Mouse (Mus musculus) cerebellum, postnatal 4 days (tissue): ENCODE measurements around the gene Ampd2.
A peak's percentile ranks its signal among the peaks of the same experiment; 100 is the strongest.

ENCODE experiments used
- DNase-seq, 2 experiments: peaks; one replicate each; pipeline ENCODE4 v3.0.0; 2022; ENCODE audit warnings: low spot score in 2 of 2, mixed read lengths in 1 of 2

Gene Ampd2

DNA sequence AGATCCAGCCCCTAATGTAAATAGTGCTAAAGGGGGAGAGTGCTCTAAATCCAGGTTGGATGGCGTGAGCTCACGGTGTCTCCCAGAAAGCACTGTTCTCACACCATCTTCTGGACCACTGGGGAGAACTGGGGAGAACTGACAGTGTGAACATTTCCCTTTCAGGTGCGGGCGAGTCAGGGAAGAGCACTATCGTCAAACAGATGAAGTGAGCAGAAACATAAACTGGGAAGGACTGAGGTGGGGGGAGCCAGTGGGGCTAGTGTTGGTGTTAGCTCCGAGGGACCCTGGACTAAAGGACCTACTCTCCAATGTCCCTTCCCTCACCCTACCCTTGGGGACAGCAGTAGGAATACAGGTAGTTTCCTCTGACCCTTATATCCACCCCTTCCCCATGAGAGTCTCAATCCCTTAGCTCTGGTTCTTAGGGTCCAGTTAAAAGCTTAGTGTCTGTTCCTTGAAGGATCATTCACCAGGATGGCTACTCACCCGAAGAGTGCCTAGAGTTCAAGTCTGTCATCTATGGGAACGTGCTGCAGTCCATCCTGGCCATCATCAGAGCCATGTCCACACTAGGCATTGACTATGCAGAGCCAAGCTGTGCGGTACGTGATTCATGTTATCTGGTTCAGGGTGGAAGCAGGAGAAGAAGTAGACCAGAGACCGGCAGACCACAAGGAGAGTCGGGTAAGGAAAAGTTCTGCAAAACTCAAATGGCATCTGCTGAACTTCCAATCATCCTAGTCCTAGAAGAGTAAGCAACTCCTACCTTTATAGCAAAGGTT lies 8.7 kb upstream of the Ampd2 start:
- DNase-seq: no peak

GRCm38 (mm10) chr3:108094146-108094545 lies 7.7 kb upstream of the Ampd2 start:
- DNase-seq: no peak

- no peak for DNase-seq
Measured at GRCm38 (mm10) chr3:108093306-108093705, 6.9 kb upstream of the Ampd2 start.

DNA sequence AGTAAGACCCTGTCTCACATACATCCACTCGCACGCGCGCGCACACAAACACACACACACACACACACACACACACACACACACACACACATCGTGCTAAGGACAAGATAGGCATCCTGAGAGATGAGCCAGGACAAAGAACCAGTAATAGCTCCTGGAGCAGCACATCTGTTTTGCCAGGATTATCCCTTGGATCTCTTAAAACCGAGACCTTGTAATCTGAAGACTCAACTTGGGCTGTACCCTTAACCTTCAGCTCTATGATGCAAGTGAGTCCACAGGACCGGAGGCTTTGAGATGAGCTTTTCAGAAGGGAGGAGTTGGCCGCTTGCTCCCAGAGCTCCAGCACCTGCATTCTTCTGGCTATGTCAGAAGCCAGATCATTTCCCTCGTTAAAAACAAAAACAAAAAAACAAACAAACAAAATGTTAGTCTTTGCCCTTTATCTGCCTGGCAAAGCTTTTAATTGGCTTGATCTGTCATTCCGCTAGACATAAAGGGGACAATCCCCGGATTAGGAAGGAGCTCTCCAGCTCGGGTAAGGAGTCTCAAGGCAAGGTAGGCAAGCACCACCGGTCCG lies 6.2 kb upstream of the Ampd2 start, which contains the start of gene Gnat2:
Gene Gnat2, plus strand, starts transcription at position 254 of the 580 bp plus-strand sequence.
- no peak for DNase-seq

DNA sequence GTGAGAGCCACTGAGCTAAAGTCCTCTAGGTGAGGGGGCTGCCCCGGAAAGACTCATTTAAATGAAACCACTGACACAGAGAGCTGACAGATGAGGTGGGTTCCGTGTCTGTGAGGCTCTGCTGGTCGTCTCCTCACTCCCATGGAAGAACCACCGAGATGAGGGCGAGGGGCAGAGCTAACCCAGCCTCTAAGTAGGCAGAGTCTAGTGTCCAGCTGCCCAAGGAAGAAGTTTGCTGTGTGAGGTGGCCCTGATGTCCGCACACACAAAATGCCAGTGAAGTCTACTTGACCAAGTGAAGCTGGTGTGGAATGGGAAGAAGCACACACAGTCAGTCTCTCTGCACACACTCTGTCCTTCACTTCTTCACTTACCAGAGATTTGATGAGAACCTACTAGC lies 5.6 kb upstream of the Ampd2 start:
- DNase-seq: no peak

DNA sequence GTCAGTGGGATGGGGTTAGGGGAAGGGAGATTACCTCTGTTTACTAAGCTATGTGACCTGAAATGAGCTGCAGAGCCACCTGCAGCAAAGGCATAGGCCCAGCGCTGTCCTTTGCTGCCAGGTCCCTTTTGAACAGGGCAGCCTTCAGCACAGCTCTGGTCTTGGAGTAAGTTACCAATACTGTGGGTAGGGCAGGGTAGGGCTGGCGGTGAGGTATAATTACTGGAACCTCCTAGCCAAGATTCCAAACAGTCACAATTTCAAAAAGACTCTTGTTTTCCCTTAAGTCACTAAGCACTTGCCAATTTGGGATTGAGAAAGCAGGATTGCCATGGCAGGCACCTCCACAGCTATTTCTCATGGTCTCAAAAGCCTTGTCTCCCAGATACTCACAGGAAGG lies 4.1 kb upstream of the Ampd2 start:
- DNase-seq: no peak

DNA sequence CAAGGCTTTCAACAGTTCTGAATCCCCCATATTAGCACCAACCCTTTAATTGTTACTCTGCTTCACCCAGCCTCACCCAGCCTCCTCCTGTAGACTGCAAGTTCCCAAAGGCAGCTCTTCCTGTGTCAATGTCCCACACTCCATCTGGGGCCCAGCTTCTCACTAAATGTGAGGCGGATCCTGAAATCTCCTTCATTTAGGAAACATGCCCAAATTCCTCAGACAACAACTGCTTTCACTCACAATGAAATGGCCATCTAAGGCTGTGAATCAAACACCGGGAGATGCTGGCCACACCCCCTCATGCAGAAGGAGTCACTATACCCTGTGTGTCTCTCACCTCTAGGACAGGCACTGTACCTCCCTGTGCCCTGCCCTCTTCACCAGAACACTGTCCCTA lies 3.5 kb upstream of the Ampd2 start:
- no peak for DNase-seq

GRCm38 (mm10) chr3:108088842-108089380 lies 2.5 kb upstream of the Ampd2 start:
- DNase-seq: no peak

- no peak for DNase-seq
Measured at GRCm38 (mm10) chr3:108087329-108087728, 878 bp upstream of the Ampd2 start.

GRCm38 (mm10) chr3:108085721-108086469 lies 556 bp downstream of the Ampd2 start:
- DNase-seq: peak in 1 of 2 experiments; percentile 51

DNA sequence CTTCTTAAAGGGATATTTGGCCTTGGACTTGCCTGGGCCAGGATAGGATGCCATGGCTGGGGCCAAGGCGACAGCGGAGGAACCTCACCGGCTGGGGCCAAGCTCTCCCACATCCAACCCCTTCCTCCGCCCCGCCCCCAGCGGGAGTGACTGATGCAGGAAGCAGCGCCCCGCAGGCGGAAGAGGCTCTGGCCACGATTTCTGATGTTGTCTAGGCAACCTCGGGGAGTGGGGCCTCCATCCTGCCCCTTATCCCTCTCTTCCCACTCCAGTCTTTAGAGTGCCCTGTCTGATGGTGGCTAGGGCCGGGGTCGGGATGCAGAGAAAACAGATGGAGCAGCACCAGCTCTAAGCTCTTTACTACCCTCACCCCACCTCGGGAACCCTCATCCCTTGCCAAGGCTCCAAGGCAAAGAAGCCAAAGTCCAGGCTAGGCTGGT lies 1.1 kb downstream of the Ampd2 start:
- peak; percentile 79 to 91 for DNase-seq

GRCm38 (mm10) chr3:108084767-108085270 lies 1.6 kb downstream of the Ampd2 start:
- DNase-seq: no peak

DNA sequence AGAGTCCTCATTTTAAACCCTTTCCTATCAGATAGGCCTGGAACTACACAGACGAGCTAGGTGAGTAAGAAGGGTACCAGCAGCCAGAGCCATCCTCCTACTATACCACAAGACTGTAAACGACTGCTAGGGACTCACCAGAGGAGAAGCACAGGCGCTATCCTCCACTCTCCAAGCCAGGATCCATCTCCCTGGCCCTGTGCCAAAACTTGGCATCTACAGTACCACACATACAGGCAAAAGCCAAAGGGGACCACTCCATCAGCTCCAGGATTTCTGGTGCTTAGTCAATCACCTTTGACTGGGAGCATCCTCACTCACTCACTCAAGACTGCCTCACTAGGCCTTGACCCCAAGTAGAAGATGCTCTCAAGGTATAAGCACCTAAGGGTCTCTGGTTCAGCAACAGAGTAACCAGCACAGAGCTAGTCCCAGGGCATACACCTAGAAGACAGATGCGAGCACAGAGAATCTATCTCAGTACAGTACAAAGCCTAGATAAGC lies 2.5 kb downstream of the Ampd2 start:
- peak in 1 of 2 experiments; percentile 36 for DNase-seq

DNA sequence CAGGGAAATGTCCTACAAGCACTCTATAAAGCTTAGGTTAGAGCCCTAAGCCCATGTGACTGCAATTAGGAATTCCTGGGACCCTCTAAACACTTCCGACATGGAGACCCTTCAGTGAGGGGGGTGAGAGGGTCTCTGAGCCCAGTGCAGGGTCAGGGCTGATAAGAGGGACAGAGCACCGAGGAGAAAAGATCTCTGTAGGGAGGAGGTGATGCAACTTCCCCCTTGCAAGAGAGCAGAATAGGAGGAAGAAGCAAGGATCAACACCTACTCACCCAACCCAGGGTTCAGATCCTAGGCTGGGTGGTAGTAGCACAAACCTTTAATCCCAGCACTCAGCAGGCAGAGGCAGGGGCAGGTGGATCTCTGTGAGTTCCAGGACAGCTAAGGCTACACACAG lies 3.3 kb downstream of the Ampd2 start:
- DNase-seq: no peak

DNA sequence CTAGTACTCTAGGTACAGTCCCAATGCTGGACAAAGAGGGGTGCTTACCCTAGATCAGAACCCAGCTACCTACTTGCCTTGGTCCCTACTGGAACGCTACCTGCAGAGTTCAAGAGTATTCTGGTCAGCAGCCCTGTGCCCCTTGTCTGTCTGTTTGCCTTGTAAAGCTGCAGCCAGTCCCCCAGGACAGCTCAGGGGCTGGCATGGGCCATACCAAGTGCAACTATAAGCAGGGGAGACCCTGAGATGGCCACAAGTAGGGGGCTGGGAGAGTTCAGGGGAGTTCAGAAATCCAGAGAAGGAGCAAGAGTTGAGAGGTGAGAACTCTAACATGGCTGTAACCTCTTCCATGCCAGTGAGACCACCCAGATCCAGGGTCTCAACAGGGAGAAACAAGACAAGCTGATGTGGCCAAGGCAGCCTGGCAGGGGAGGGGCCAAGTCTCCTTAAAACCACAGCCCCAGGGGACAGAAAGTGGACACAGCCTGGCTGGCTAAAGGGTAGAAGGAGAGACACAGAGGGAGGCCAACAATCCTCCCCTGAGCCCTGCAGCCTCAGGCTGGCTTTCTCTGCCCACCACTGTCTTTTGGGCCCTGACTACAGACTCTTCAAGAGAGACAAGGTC lies 4.1 kb downstream of the Ampd2 start:
- DNase-seq: no peak

GRCm38 (mm10) chr3:108081681-108082080 lies 4.8 kb downstream of the Ampd2 start:
- no peak for DNase-seq

GRCm38 (mm10) chr3:108076836-108077235 lies 9.6 kb downstream of the Ampd2 start:
- DNase-seq: no peak

GRCm38 (mm10) chr3:108072983-108073569 lies 13.4 kb downstream of the Ampd2 start:
- DNase-seq: no peak

- peak in 1 of 2 experiments; percentile 65 for DNase-seq
Measured at GRCm38 (mm10) chr3:108070295-108071293, 15.9 kb downstream of the Ampd2 start.
